Mouse (Mus musculus): ENCODE measurements around the gene Lhfp.

The Lhfp gene

DNA sequence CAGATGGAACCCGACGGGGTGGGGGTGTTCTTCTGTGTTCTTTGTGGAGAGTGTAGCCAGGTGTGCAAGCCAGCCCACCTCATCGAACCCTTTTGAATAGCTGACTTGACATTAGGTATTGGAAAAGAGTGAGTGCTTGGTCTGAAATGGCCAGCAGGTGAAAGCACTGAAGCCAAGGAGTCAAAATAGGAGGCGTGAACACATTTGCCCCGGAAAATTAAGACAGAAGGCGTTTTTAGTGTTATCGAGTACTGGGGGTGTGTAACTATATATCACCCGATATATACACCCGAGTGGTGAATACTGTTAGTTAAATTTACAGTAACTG is 876 bp downstream of the Lhfp start:
- no peak for DNase-seq (ENCODE audit: low read depth, low spot score)

DNA sequence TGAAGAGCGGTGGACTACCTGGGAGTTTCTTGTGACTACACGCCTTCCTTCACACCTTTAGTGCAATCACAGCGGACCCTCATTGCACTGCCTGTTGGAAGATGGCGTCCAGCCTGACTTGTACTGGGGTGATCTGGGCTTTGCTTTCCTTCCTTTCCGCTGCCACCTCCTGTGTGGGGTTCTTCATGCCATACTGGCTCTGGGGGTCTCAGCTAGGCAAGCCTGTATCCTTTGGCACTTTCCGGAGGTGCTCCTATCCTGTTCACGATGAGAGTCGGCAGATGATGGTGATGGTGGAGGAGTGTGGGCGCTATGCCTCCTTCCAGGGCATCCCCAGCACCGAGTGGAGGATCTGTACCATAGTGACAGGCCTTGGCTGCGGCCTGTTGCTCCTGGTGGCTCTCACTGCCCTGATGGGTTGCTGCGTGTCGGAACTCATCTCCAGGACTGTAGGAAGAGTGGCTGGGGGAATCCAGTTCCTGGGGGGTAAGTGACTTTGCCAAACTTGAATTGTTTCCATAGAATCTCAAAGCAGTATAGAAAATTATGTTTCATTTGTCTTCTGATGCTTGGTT is 2.0 kb downstream of the Lhfp start:
- DNase-seq (ENCODE audit: low read depth, low spot score), result no peak

- DNase-seq (ENCODE audit: low read depth, low spot score), result peak; percentile 92
These were observed 2.9 kb downstream of the Lhfp start for GRCm38 (mm10) chr3:53044238-53044637.

DNA sequence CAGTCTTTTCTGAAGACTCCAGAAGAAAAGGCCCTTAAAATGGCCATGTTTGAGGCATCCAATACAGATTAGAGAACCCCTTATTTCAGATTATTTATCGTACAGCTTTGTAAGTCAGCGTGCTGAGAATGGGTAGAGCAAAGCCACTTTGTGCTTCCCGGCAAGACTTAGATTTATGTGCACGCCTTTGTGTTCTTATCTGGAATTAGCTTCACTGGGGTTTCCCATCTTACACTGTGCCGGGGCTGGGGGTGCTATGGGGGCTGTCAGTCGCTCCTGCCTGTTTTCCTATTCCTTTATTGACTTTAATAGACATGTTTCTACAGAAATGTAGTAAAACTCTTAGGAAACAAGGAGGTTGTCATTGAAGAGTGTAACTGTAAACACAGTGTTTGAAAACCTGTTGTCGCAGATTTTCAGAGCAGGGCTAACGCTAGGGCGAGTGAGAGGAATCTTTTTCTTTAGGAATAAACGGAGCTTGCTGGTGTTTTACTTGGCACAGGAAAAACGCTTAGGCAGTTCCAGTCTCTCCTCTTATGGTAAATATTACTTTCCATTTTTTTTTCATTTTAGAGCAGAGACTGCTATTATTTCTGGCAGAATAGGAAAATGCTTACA is 3.5 kb downstream of the Lhfp start:
- DNase-seq (ENCODE audit: low read depth, low spot score), result no peak

DNA sequence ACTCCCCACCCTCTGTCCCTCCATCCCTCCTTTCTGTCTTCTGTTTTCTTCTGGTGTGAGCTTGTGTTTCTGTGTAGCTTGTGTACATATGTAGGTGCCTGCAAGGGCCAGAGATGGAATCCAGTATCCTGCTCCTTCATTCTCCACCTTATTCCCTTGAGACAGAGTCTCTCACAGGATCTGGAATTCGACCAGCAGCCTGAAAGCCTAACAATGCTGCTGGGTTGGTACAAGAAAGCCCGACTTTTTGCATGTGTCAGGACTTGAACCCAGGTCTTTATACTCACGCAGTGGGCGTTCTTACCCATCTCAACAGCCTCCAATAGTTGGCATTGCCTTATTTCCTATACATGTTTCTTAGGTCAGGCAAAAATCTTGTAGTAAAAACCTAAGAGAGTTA is 4.4 kb downstream of the Lhfp start:
- no peak for DNase-seq (ENCODE audit: low read depth, low spot score)

DNA sequence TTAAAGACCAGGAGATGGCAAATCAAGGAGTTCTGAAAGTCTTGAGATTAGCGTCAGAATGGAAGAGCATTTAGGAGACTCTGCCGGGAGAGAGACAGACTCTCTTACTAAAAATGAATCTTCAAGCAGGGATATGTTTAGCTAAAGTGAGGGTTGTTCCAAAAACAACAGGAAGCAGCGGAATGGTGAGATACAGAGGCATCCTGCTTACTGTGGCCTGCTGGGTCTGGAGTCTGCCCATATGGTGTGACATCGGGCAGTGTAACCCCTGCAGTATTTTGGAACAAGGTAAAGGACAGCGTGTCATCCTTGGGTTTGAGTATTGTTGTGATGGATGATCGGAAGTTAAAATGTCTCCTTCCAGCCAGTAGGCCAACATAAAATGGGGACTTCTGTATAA is 5.0 kb downstream of the Lhfp start:
- DNase-seq (ENCODE audit: low read depth, low spot score), result no peak

DNA sequence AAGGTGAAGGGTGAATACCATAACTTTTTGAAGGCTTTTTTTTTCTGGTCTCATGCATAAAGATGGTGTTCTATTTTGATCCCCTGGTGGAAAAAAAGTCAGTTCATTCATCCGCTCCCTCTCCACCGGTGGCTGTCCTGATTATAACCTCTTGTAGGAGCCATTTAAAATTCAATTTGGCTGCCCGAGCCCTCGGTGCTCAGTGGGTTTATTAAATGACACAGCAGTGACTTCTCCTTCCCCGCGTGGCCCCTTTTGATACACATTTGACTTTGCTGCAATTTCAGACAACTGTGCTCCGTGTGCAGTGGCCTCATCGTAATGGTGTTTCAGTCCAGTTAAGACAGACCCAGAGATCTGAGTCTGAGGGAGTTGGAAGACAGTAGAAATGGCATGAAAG is 11.1 kb downstream of the Lhfp start:
- DNase-seq (ENCODE audit: low read depth, low spot score), result no peak

- DNase-seq (ENCODE audit: low read depth, low spot score), result no peak
These were observed 15.1 kb downstream of the Lhfp start for GRCm38 (mm10) chr3:53056430-53056829.

- DNase-seq (ENCODE audit: low read depth, low spot score), result no peak
These were observed 18.6 kb downstream of the Lhfp start for GRCm38 (mm10) chr3:53059959-53060358.

DNA sequence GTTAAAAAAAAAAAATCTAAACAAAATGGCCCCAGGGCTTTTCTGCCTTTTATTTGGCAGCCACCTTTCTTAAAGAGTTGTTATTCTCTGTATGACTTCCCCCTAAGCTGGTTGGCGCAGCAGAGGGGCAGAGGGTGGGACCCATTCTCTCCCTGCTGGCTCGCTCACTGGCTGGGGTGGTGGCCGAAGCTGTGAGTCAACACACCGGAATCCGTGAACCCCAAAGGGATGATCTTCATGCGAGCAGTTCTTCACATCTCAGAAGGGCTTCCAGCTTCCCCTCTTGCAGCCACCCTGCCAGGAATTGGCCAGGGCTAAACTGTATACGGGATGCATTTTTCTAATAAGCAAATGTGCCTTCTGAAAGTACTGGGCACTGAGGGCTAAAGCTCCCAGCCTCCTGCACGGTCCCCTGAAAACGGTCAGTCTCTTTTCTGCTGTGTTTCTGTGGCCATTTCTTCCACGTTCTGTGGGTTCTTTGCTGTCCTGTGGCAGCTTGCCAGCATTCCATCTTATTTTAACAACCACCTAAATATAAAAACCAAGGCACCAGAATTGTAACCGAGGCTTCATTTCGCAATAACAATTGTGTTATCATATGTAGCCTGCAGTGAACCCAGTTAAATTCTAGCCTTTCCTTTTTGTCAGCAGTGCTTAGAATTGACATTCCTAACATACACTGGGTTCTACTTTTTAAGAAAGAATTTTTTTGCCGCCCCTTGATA is 22.3 kb downstream of the Lhfp start:
- no peak for DNase-seq (ENCODE audit: low read depth, low spot score)

DNA sequence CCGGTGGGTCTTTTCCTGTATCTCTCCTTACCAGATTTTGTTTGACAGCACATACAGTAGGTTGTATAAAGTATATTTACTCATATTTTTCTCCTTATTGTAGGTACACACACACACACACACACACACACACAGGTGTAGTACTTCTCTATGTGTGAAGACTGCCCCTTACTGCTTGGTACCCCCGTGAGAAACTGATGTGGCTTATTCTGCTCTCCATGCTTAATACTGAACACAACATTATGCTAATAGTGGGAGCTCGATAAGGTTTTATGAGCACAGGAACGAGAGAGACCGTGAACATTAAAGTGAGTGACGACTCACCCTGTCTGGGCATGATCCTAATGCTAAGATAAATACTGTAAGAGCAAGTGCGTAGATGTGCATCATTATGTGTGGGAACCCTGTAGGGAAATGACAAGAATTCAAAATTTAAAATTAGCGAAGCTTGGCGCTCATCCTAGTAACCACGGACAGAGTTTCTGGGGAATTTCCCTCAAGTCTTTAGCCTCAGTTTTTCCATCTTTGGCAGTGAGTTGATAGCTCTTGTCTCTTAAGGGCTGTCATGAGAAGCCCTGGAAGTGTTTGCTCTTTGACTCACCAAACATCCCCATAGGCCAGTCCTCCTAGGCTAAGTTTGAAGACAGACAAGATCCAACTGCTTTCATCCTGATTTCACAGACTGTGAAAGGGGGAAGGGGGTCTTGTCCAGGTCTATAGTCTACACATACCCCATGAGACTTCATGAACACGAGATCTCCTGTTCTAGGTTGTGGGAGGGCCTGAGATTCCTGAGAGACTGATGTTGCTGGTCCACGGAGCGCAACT is 24.2 kb downstream of the Lhfp start:
- DNase-seq (ENCODE audit: low read depth, low spot score), result no peak

GRCm38 (mm10) chr3:53066095-53066372 is 24.7 kb downstream of the Lhfp start:
- no peak for DNase-seq (ENCODE audit: low read depth, low spot score)

GRCm38 (mm10) chr3:53068399-53068798 is 27.1 kb downstream of the Lhfp start:
- DNase-seq (ENCODE audit: low read depth, low spot score), result no peak

GRCm38 (mm10) chr3:53074264-53074663 is 32.9 kb downstream of the Lhfp start:
- DNase-seq (ENCODE audit: low read depth, low spot score), result no peak

DNA sequence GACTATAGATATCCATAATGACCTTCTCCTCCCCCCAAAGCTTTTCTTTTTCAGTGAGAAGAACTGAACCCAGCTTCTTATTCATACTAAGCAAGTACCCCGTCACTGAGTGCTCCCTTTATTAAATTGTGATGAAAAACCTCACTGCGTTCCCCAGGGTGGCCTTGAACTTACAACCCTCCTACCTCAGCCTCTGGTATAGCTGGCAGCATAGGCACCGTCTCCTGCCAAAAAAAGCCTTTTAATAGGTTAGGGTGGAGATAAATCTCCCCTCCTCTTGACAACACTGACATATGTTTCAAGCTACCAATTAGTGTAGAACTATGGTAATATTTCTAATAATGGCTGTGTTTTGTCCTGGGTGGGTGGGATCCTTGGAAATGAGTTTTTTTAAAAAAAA is 33.4 kb downstream of the Lhfp start:
- no peak for DNase-seq (ENCODE audit: low read depth, low spot score)

GRCm38 (mm10) chr3:53080286-53080685 is 39.0 kb downstream of the Lhfp start:
- DNase-seq (ENCODE audit: low read depth, low spot score), result no peak

DNA sequence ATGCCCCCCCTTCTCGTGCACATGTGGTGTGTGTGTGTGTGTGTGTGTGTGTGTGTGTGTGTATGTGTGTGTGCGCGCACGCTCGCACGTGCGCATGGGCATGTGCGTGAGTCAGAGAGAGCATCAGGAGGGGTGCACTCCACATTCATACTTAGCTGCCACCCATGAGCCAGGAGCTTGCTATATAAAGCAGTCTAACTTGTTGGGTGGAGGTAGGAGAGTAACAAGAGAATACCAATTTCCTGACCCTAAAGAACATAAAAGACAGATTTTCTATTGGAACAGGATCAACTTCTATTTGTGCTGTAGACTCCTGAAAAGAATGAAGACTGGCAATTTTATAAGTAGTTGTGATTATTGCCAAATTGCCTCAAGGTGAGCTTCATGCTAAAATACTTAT is 39.4 kb downstream of the Lhfp start:
- no peak for DNase-seq (ENCODE audit: low read depth, low spot score)

DNA sequence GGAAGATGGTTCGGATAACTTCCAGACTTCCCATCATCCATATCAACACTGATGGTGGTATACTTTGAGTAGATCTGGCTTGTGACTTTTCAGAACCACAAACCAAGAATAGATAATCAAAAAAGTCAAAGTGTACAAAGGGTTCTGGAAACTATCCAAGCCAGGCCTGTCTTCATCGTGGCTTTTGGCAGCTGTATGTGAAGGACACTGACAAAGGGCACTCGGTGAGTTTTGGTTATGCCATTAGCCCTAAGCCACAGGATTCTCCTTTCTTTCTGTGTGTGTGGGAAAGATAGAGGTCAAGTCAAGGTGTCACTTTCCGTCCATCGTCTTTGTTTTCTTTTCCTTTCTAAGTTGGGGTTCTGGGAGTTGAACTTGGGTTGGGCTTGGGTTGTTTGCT is 42.4 kb downstream of the Lhfp start:
- DNase-seq (ENCODE audit: low read depth, low spot score), result no peak

- no peak for DNase-seq (ENCODE audit: low read depth, low spot score)
These were observed 43.5 kb downstream of the Lhfp start for GRCm38 (mm10) chr3:53084806-53085205.

GRCm38 (mm10) chr3:53086481-53087155 is 45.3 kb downstream of the Lhfp start:
- DNase-seq (ENCODE audit: low read depth, low spot score), result no peak

- DNase-seq (ENCODE audit: low read depth, low spot score), result peak; percentile 40
These were observed 46.0 kb downstream of the Lhfp start for GRCm38 (mm10) chr3:53087156-53087805.

DNA sequence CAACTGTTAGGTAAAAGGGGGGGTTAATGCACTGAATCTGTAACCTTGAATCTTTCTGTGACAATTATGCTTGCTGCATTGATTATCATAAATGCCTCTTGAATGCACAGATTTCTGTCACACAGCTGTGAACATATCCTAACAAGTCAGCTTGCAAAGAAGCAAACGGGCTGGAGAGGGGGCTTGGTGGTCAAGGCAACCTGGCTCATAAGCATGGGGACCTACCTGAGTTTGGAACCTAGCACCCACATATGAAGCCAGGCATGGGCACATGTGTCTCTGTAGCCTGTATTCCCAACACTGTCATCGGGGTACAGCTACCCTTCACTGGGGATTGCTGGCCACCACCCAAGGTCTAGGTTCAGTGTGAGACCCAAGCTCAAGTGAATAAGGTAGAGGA is 48.6 kb downstream of the Lhfp start:
- no peak for DNase-seq (ENCODE audit: low read depth, low spot score)

All from forelimb bud, embryonic 11.5 days (tissue).